Mouse (Mus musculus) bone marrow macrophage, adult 2 months (primary cell): ENCODE results near the gene Scaf11.

Experiments
- CTCF ChIP-seq: IDR thresholded peaks from 2 replicates; pipeline ENCODE4 v1.5.1; 2012; ENCODE audit warnings: low read depth, mild to moderate bottlenecking, low read length, moderate library complexity
- POLR2A ChIP-seq: IDR thresholded peaks from 2 replicates; pipeline ENCODE4 v1.6.1; 2012; ENCODE audit warnings: mild to moderate bottlenecking, low read depth, low read length, borderline replicate concordance

DNA sequence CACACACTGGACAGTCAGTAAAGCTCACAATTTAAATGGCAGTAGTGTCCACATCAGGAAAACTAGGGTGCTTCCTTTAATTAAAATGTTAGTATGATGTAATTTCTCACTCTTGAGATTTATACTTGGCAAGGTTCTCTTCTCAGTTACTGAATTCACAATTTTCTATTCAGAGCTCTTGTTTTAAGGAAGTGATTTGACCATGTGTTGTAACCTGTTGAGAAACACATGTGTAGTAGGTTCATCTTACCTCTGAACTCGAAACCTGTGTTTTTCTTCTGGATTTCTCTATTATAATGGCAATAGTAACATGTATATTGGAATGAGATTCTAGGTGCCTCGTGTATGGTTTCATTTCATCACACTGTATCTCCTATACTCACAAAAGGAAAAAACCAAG, 84.4 kb downstream of the Scaf11 start:
- TF ChIP-seq CTCF (no peak), POLR2A (no peak)
